In the genomic region with DNA sequence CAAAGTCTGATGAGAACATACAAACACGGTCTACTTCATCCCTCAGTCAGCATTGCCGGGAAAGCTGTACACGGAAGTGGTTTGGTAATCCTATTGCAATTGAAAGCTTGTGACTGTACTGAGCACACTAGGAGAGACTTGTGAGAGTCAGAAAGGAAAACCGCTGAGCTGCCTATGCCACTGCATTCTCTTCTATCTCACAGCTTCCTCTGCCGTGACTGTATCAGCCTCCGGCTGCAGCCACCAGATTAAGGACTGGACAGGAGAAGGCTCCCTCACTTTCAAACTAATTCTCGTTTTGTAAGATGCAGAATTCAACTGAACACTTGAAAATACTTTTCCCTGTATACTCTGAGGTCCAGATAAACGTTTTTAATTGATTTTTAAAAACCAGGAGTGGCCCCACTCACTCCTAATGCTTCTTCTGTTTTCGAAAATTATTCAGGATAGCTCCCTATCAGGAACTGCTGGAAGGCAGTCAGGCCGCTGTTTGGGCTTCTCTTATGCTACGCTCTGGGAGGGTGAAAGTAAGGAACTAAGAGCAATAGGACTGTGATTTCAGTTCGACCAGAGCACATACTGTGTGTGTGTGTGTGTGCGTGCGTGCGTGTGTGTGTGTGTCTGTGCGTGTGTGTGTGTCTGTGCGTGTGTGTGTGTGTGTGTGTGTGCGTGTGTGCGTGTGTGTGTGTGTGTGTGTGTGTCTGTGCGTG, we compare ENCODE assay signal across 29 mouse cellular contexts. TPM values are rescaled to one million over a fixed set of nuclear protein-coding genes. Genes with fewer than 3 reads are reported as not detected.
DNase-seq lines count a peak whose midpoint lies in the region; ATAC-seq and TF ChIP-seq lines count a peak whose summit lies in the region.
"Had no signal": no experiment of that assay in that cellular context is flagged by ENCODE, and none has a peak within 500 bp of the region (broad histone marks: within the 10 kb centered on the region; RNA-seq: fewer than 3 reads in every experiment).

No protein-coding gene starts in this region.

- H3K27me3 ChIP-seq in heart, embryonic 16.5 days (ENCODE audit: control insufficient read depth, insufficient read depth, low read length), result no peaks in the 10 kb centered on the region
- H3K27me3 ChIP-seq in heart, adult 2 months (ENCODE audit: control insufficient read depth, insufficient read depth, low read length), result no peaks in the 10 kb centered on the region
- H3K27me3 ChIP-seq in liver, embryonic 14.5 days (ENCODE audit: control insufficient read depth, insufficient read depth, low read length), result no peaks in the 10 kb centered on the region
- H3K27me3 ChIP-seq in stomach, postnatal 0 days (ENCODE audit: control insufficient read depth, insufficient read depth, low read length), result no peaks in the 10 kb centered on the region
- no peaks in the 10 kb centered on the region for H3K27me3 ChIP-seq in midbrain, embryonic 15.5 days (replicated peaks)
- H3K27me3 ChIP-seq: CH12.LX; embryonic facial prominence, embryonic 15.5 days; forebrain, embryonic 12.5 days; limb, embryonic 15.5 days; lung, embryonic 15.5 days had no signal

- no peak for TF ChIP-seq POLR2A in heart, adult 2 months (IDR thresholded peaks at IDR 0.05; ENCODE audit: insufficient read depth, low read depth, low read length)

- no peak for TF ChIP-seq EP300 in heart, adult 2 months (IDR thresholded peaks at IDR 0.05; ENCODE audit: insufficient read depth, low read depth, low read length)
- TF ChIP-seq EP300 in liver, embryonic 14.5 days (IDR thresholded peaks at IDR 0.05; ENCODE audit: low read depth), result no peak
- TF ChIP-seq EP300 in stomach, postnatal 0 days (optimal IDR thresholded peaks at IDR 0.05), result no peak

- 51% methylated on average over 20 of the region's 20 CpGs for WGBS in heart, embryonic 16.5 days
- WGBS in heart, adult 2 months, result 38% methylated on average over 20 of the region's 20 CpGs
- 48% methylated on average over 20 of the region's 20 CpGs for WGBS in liver, embryonic 14.5 days (ENCODE audit: insufficient replicate concordance)
- WGBS in stomach, postnatal 0 days, result 73% methylated on average over 20 of the region's 20 CpGs
- 71% methylated on average over 20 of the region's 20 CpGs for WGBS in midbrain, embryonic 15.5 days

- H3K27ac ChIP-seq in heart, embryonic 16.5 days (ENCODE audit: low read length), result no peak overlapping the region
- H3K27ac ChIP-seq in heart, adult 2 months, result no peak overlapping the region
- no peak overlapping the region for H3K27ac ChIP-seq in liver, embryonic 14.5 days
- H3K27ac ChIP-seq in stomach, postnatal 0 days (replicated peaks), result no peak overlapping the region
- no peak overlapping the region for H3K27ac ChIP-seq in midbrain, embryonic 15.5 days
- H3K27ac ChIP-seq: embryonic facial prominence, embryonic 10.5 days; embryonic facial prominence, embryonic 15.5 days; forebrain, embryonic 12.5 days; hindbrain, embryonic 14.5 days; limb, embryonic 10.5 days; limb, embryonic 15.5 days; lung, embryonic 15.5 days; midbrain, embryonic 10.5 days had no signal

- no peak for TF ChIP-seq CTCF in heart, adult 2 months (IDR thresholded peaks at IDR 0.05)
- no peak for TF ChIP-seq CTCF in liver, embryonic 14.5 days (IDR thresholded peaks at IDR 0.05; ENCODE audit: low read depth)
- TF ChIP-seq CTCF in stomach, postnatal 0 days (IDR thresholded peaks at IDR 0.05; ENCODE audit: low read depth), result no peak

- H3K4me1 ChIP-seq in heart, embryonic 16.5 days (ENCODE audit: control insufficient read depth, insufficient read depth, low read length), result no peaks in the 10 kb centered on the region
- H3K4me1 ChIP-seq in heart, adult 2 months (ENCODE audit: control insufficient read depth, insufficient read depth, low read length), result no peaks in the 10 kb centered on the region
- H3K4me1 ChIP-seq in liver, embryonic 14.5 days (replicated peaks; ENCODE audit: control insufficient read depth in 2 of 2, insufficient read depth in 2 of 2, low read length in 1 of 2), result no peaks in the 10 kb centered on the region
- H3K4me1 ChIP-seq in stomach, postnatal 0 days (replicated peaks; ENCODE audit: control insufficient read depth, insufficient read depth), result no peaks in the 10 kb centered on the region
- no peaks in the 10 kb centered on the region for H3K4me1 ChIP-seq in midbrain, embryonic 15.5 days
- H3K4me1 ChIP-seq: embryonic facial prominence, embryonic 10.5 days; embryonic facial prominence, embryonic 15.5 days; forebrain, embryonic 12.5 days; limb, embryonic 10.5 days; limb, embryonic 15.5 days; lung, embryonic 15.5 days; midbrain, embryonic 10.5 days had no signal

- intact Hi-C loops in heart, postnatal 10 days (cut with DNase I), result no loop called here
- intact Hi-C loops in heart, adult 2 months (cut with DNase I), result no loop called here

- DNase-seq in heart, adult 11 months, result peak; percentile 55
- DNase-seq in heart, postnatal 10 days, result no peak
- no peak for DNase-seq in heart, adult 2 months
- DNase-seq in liver, embryonic 14.5 days (ENCODE audit: low read depth in 3 of 3, low spot score in 3 of 3), result no peak
- DNase-seq in stomach, postnatal 0 days (ENCODE audit: low spot score), result no peak
- DNase-seq: adrenal gland, adult 2 months; adrenal gland, postnatal 36 days; cerebellum, adult 18-20 months; cerebellum, postnatal 10 days; forebrain, postnatal 0 days; kidney, adult 9 months; kidney, postnatal 10 days; layer of hippocampus, adult 9-11 months; lung, postnatal 36 days; thymus, postnatal 14 days had no signal

- 0 out of 2 replicates have a peak overlapping the region, but pooled peaks have one; percentile 5 for H3K4me2 ChIP-seq in heart, embryonic 16.5 days (ENCODE audit: low read depth, low read length)
- no peak overlapping the region for H3K4me2 ChIP-seq in liver, embryonic 14.5 days (ENCODE audit: low read depth)
- no peak overlapping the region for H3K4me2 ChIP-seq in stomach, postnatal 0 days (replicated peaks; ENCODE audit: low read depth)
- H3K4me2 ChIP-seq in midbrain, embryonic 15.5 days, result no peak overlapping the region
- H3K4me2 ChIP-seq: embryonic facial prominence, embryonic 15.5 days; forebrain, embryonic 12.5 days; hindbrain, embryonic 14.5 days; limb, embryonic 15.5 days; lung, embryonic 15.5 days had no signal

- no peaks in the 10 kb centered on the region for H3K79me2 ChIP-seq in heart, adult 2 months (replicated peaks; ENCODE audit: control insufficient read depth, insufficient read depth, low read length)

- 0 out of 2 replicates have a peak, but pooled peaks have one; percentile 67 for ATAC-seq in heart, embryonic 16.5 days (replicated peaks; ENCODE audit: extremely low read depth, insufficient read depth, low FRiP score)
- peak; percentile 94 for ATAC-seq in common myeloid progenitor, adult 5-6 weeks (replicated peaks; ENCODE audit: low read depth, poor library complexity, severe bottlenecking)
- ATAC-seq in liver, embryonic 14.5 days (ENCODE audit: insufficient read depth), result peak; percentile 64; the same call in 1 of the 2 replicates
- no peak for ATAC-seq in stomach, postnatal 0 days (ENCODE audit: low FRiP score, low TSS enrichment)
- ATAC-seq in midbrain, embryonic 15.5 days (replicated peaks), result no peak
- ATAC-seq: activated CD4-positive, CD25-positive, alpha-beta regulatory T cell, adult 4 months; forebrain, postnatal 0 days; intestine, postnatal 0 days had no signal

- H3K4me3 ChIP-seq in heart, embryonic 16.5 days (ENCODE audit: low read length), result no peak overlapping the region
- H3K4me3 ChIP-seq in heart, adult 2 months, result no peak overlapping the region
- H3K4me3 ChIP-seq in liver, embryonic 14.5 days (ENCODE audit: insufficient read depth in 1 of 2, low read depth in 2 of 2, low read length in 2 of 2), result no peak overlapping the region
- H3K4me3 ChIP-seq in stomach, postnatal 0 days (ENCODE audit: low read depth, low read length), result no peak overlapping the region
- no peak overlapping the region for H3K4me3 ChIP-seq in midbrain, embryonic 15.5 days
- H3K4me3 ChIP-seq: embryonic facial prominence, embryonic 10.5 days; embryonic facial prominence, embryonic 15.5 days; forebrain, embryonic 12.5 days; limb, embryonic 10.5 days; limb, embryonic 15.5 days; lung, embryonic 15.5 days; midbrain, embryonic 10.5 days had no signal

- H3K9me3 ChIP-seq in heart, embryonic 16.5 days (replicated peaks; ENCODE audit: control insufficient read depth, low read length), result no peaks in the 10 kb centered on the region
- no peaks in the 10 kb centered on the region for H3K9me3 ChIP-seq in liver, embryonic 14.5 days (ENCODE audit: control insufficient read depth, low read length)
- H3K9me3 ChIP-seq in stomach, postnatal 0 days (ENCODE audit: control insufficient read depth, low read length), result no peaks in the 10 kb centered on the region
- H3K9me3 ChIP-seq in midbrain, embryonic 15.5 days, result no peaks in the 10 kb centered on the region
- H3K9me3 ChIP-seq: embryonic facial prominence, embryonic 10.5 days; embryonic facial prominence, embryonic 15.5 days; forebrain, embryonic 12.5 days; limb, embryonic 10.5 days; limb, embryonic 15.5 days; lung, embryonic 15.5 days; midbrain, embryonic 10.5 days had no signal

- H3K36me3 ChIP-seq in heart, embryonic 16.5 days (ENCODE audit: control insufficient read depth, insufficient read depth), result no peaks in the 10 kb centered on the region
- no peaks in the 10 kb centered on the region for H3K36me3 ChIP-seq in heart, adult 2 months (ENCODE audit: control insufficient read depth, insufficient read depth, low read length)
- H3K36me3 ChIP-seq in liver, embryonic 14.5 days (replicated peaks; ENCODE audit: control insufficient read depth, insufficient read depth, low read depth), result no peaks in the 10 kb centered on the region
- no peaks in the 10 kb centered on the region for H3K36me3 ChIP-seq in stomach, postnatal 0 days (ENCODE audit: control insufficient read depth, insufficient read depth, low read length)
- no peaks in the 10 kb centered on the region for H3K36me3 ChIP-seq in midbrain, embryonic 15.5 days (replicated peaks)
- H3K36me3 ChIP-seq: embryonic facial prominence, embryonic 10.5 days; embryonic facial prominence, embryonic 15.5 days; forebrain, embryonic 12.5 days; limb, embryonic 10.5 days; limb, embryonic 15.5 days; lung, embryonic 15.5 days; midbrain, embryonic 10.5 days had no signal

- no peak overlapping the region for H3K9ac ChIP-seq in heart, embryonic 16.5 days (ENCODE audit: low read length)
- no peak overlapping the region for H3K9ac ChIP-seq in heart, adult 2 months (ENCODE audit: low read depth, low read length)
- H3K9ac ChIP-seq in liver, embryonic 14.5 days (replicated peaks), result no peak overlapping the region
- H3K9ac ChIP-seq in stomach, postnatal 0 days (ENCODE audit: low read length), result no peak overlapping the region
- no peak overlapping the region for H3K9ac ChIP-seq in midbrain, embryonic 15.5 days
- H3K9ac ChIP-seq: embryonic facial prominence, embryonic 15.5 days; forebrain, embryonic 12.5 days; forebrain, postnatal 0 days; hindbrain, embryonic 14.5 days; limb, embryonic 15.5 days; lung, embryonic 15.5 days had no signal

RNA-seq across cellular contexts. Expression of gene Sri, which starts 37.1 kb away (rescaled TPM):
- total RNA-seq in heart, postnatal 10 days (2021), result 100 to 1,000 TPM; 147 to 160 TPM
- polyA plus RNA-seq in heart, embryonic 16.5 days (2015; fragmentation: Nextera tagmentation; extraction: Ambion mirVana), result 224 and 247 TPM in 2 replicates
- 10 to 100 TPM; 84.5 to 97.1 TPM for total RNA-seq in heart, adult 2 months (2021)
- 80.8 and 113 TPM in 2 replicates for polyA plus RNA-seq in heart, adult 2 months (2012; rRNA removed)
- 103 and 114 TPM in 2 replicates for total RNA-seq in common myeloid progenitor, adult 5-6 weeks (2017)
- 94.4 and 103 TPM in 2 replicates for polyA plus RNA-seq in liver, embryonic 14.5 days (2012; rRNA removed)
- 222 and 228 TPM in 2 replicates for polyA plus RNA-seq in liver, embryonic 14.5 days (2014; fragmentation: Nextera tagmentation; extraction: Ambion mirVana)
- polyA plus RNA-seq in stomach, postnatal 0 days (2015; fragmentation: Nextera tagmentation; extraction: Ambion mirVana), result 396 and 411 TPM in 2 replicates
- 158 and 163 TPM in 2 replicates for polyA plus RNA-seq in midbrain, embryonic 15.5 days (2015; fragmentation: Nextera tagmentation; extraction: Ambion mirVana)

Comparison
In these comparisons a context has a peak if more than half of its experiments do, and no peak if none do; other contexts are left out.
1. ATAC-seq: peak in heart, embryonic 16.5 days (single experiment), common myeloid progenitor, adult 5-6 weeks (single experiment) and liver, embryonic 14.5 days (single experiment); none in stomach, postnatal 0 days (single experiment) and midbrain, embryonic 15.5 days (single experiment).